Mouse (Mus musculus) kidney, adult 2 months (tissue): ENCODE measurements around the gene Brinp2.

Experiments
- CTCF ChIP-seq: fragments of 200-500 bp; conservative IDR thresholded peaks from 2 replicates; pipeline ENCODE4 v1.5.1; 2011; ENCODE audit warnings: low read depth, mild to moderate bottlenecking, control low read depth, low read length, moderate library complexity, mixed read lengths; ENCODE audit not compliant: insufficient read depth, insufficient read length
- POLR2A ChIP-seq: fragments of 200-500 bp; IDR thresholded peaks from one replicate; pipeline ENCODE4 v1.6.1; 2011; ENCODE audit warnings: low read depth, low read length, control low read depth

DNA sequence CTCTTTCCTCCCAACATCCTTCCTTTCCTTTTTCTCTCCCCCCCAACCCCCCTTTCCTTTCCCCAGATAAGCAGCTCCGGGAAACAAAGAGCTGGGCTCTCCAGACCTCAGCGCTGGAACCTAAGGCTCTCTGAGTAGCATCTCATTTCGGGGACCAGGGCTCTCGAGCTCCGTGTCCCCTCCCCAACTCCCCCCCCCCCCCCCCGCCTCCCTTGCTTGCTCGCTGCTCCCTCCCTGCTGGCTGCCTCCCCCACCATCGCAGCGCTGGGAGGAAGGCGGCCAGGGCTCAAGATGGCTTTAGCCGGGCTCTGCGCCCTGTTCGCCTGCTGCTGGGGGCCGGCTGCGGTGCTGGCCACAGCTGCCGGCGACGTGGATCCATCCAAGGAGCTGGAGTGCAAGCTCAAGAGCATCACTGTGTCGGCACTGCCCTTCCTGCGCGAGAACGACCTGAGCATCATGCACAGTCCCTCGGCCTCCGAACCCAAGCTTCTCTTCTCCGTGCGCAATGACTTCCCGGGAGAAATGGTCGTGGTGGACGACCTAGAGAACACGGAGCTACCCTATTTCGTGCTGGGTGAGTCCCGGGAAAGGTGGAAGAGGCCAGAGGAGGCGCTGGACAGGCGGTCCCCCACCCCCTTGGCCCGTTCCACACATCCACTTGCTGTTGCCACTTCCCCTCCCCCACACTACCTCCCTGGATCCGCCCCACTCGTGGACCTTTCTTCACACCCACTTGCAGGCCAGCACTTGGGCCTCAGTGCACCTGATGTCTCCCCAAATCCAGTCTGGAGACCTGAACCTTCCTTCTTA, 6.4 kb upstream of the Brinp2 start:
- TF ChIP-seq CTCF (no peak), POLR2A (no peak)
